Mouse (Mus musculus) testis, adult 2 months (tissue): Measurements from ENCODE around the gene Olfr551.

Source experiments
- CTCF ChIP-seq: fragments of 200-500 bp; IDR thresholded peaks from 2 replicates; pipeline ENCODE4 v1.5.1; 2012; ENCODE audit warnings: low read depth, mild to moderate bottlenecking, inconsistent platforms, low read length, moderate library complexity; ENCODE audit not compliant: control insufficient read depth, insufficient read depth, insufficient replicate concordance
- POLR2A ChIP-seq: fragments of 200-500 bp; IDR thresholded peaks from 2 replicates; pipeline ENCODE4 v1.6.1; 2012; ENCODE audit warnings: low read depth, mild to moderate bottlenecking, inconsistent platforms, low read length, moderate library complexity; ENCODE audit not compliant: control insufficient read depth

GRCm38 (mm10) chr7:102638132-102638531, 46.4 kb upstream of the Olfr551 start, which contains the start of gene Olfr554:
- TF ChIP-seq CTCF (no peak), POLR2A (no peak)
